Mouse (Mus musculus): Measurements from ENCODE around the gene Tnfrsf8.

- no peak for TF ChIP-seq CTCF (IDR thresholded peaks at IDR 0.05)
- no peak for TF ChIP-seq EP300 (IDR thresholded peaks at IDR 0.05)
Observed at GRCm38 (mm10) chr4:145250002-145250401, 65.0 kb downstream of the Tnfrsf8 start.

Data from lung, postnatal 0 days (tissue).